Mouse (Mus musculus) lung, adult 2 months (tissue): ENCODE data around the gene Gramd1a.

ENCODE experiments used
- CTCF ChIP-seq: fragments of 200-500 bp; IDR thresholded peaks from 2 replicates; pipeline ENCODE4 v1.5.1; 2011; ENCODE audit warnings: mild to moderate bottlenecking, low read length, control low read depth; ENCODE audit not compliant: insufficient read depth
- POLR2A ChIP-seq: fragments of 200-500 bp; IDR thresholded peaks from 2 replicates; pipeline ENCODE4 v1.6.1; 2011; ENCODE audit warnings: low read depth, mild to moderate bottlenecking, control low read depth, low read length, borderline replicate concordance; ENCODE audit errors: extremely low read depth

- TF ChIP-seq CTCF (no peak), POLR2A (no peak)
Observed at GRCm38 (mm10) chr7:31162324-31162723, 6.6 kb upstream of the Gramd1a start.
